Mouse (Mus musculus): ENCODE data around the gene Clcnka. TPM values are rescaled to one million over a fixed set of nuclear protein-coding genes. Genes with fewer than 3 reads are reported as not detected.
A peak's percentile ranks its signal among the peaks of the same experiment; 100 is the strongest.

The Clcnka gene
- total RNA-seq, 2 experiments from 2014 or later, result not detected

DNA sequence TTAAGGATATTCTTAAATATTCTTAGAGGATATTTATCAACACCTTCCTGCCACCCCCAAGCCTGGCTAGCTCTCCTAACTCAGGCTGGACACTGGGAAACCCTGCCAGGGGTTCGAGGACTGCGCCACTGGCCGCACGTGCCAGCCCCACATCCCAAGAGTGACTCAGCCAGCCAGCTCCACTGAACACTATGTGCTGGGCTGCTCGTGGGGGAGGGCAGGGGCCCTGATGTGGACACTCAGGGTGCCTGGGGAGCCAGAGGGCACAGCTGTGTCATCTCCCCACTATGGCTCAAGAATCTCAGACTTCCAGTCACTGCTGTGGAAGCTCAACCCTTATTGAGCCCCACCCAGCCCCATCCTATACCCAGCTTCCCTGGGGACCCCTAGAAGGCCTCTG, 24.8 kb upstream of the Clcnka start:
- no peak for DNase-seq (ENCODE audit: low spot score)
- intact Hi-C loops (cut with DNase I), result no loop called here

DNA sequence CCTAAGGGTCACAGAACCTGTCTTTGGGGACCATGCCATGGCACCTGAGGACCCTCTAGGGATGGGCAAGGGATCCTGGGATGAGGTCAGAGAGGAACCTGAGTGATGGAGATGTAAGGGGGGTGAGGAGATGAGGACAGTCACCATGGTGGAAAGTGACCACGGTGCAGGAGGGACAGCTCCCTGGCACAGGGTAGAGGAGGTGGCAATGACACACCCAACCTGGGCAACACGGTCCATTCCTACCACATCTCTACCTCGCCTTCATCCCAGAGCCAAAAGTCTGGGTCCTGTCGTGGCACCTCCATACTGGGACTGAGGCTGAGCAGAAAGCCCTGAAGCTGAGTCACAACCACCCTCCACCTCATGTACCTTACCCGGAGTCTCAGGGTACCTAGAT, 24.3 kb upstream of the Clcnka start:
- intact Hi-C loops (cut with DNase I), result no loop called here
- DNase-seq (ENCODE audit: low spot score), result no peak

DNA sequence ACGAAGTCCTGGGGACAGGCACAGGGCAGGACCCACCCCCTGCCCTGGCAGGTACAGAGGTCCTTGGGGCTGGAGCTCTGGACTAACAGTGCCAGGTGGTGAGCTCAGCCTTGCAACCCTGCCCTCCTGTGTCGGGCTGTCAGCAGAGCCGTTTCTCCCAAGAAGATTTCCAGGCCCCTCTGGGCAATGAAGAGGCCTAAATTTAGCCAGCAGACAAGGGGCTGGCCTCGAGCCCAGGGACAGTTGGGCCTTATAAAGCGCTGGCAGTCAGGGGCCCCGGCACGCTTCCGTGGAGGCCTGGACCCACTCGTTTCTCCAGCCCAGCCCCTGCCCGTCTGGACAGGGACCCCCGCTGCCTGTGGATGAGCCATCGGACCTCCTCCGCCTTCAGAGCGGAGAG, 22.9 kb upstream of the Clcnka start:
- intact Hi-C loops (cut with DNase I), result no loop called here
- peak; percentile 76 for DNase-seq (ENCODE audit: low spot score)

DNA sequence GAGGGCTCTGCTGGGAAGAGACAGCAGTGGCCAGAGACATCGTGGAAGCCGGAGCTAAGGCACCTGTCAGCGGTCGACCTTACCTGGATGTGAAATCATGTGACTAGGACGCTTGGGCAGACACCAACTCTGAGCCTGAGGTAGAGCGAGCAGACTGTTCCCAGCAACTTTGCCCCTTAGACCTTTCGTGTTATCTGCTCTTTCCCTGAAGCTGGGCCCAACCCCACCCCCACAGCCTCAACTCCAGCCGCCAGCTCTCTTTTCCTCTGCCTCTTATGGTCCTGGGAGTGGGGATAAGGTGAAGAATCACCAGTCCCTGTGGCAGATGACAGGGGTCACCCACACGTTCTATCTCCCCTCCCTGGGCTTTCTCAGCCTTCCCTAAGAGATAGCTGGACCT, 22.4 kb upstream of the Clcnka start:
- intact Hi-C loops (cut with DNase I), result no loop called here
- no peak for DNase-seq (ENCODE audit: low spot score)

DNA sequence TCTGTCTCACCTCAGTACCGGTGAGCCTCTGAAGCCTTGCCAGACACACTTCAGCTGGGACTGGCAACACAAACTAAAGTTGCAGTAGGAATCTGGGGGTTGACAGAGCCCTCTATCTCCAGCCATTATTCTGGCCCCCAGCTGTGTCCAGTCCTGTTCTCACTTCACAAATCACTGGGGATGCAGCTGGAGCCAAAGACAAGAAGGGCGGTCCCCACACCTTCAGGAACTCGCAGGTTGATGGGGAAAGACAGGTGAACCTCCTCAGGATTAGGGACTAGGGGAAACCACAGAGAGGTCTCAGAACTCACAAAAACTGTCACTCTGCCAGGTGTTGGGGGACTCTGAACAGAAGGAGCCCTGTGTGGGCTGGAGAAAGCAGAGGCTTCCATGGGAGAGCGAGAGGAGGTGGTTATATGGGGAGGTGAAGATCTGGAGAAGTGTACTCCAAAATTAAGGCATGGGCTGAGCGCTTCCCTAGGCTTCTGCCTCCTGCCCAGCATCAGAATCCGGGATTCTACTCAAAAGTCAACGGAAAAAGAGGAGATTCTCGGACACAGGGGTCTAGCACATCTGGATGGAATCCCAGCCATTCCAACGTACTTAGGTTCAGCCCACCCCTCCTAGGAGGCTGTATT, 21.8 kb upstream of the Clcnka start, which contains the start of gene Hspb7:
Gene Hspb7, plus strand, starts transcription at position 588 of the 638 bp plus-strand sequence.
- no peak for DNase-seq (ENCODE audit: low spot score)

DNA sequence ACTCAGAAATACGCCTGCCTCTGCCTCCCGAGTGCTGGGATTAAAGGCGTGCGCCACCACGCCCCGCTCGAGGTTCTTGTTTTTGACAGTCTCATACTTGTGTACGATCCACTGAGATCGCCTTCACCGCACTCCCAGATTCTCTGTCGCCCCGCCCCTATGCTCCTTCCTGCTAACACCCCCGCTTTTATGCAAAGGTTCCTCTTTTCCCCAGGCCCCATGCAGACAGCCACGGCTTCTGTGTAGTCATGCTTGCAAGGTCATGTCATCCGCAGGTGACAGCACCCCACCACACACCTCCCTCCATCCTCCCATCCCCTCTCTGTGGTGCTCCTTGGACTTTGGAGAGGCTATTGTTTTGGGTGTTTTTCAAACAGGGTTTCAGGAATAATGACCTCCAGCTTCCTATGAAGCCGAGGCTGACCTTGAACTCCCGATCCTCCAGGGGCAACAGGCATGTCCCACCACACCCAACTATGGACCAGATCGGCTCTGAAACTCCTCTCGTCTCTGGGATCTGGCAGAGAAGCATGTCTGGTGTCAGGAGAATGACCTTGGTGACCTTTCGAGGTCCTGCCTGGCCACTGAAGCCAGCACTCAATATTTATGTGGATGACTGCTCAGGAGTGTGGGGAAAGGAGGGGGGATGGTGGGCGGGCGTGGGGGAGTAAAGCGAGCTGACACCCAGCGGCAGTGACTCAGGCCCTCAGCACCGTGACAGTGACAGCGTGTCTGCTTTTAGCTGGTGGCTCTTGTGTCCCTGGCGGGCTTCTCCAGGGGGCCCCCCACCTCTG, 21.1 kb upstream of the Clcnka start:
- no peak for DNase-seq (ENCODE audit: low spot score)
- intact Hi-C loops (cut with DNase I), result no loop called here

More for the DNA sequence above, 21.8 kb upstream of the Clcnka start, which contains the start of gene Hspb7:
- intact Hi-C loops (cut with DNase I), result no loop called here

DNA sequence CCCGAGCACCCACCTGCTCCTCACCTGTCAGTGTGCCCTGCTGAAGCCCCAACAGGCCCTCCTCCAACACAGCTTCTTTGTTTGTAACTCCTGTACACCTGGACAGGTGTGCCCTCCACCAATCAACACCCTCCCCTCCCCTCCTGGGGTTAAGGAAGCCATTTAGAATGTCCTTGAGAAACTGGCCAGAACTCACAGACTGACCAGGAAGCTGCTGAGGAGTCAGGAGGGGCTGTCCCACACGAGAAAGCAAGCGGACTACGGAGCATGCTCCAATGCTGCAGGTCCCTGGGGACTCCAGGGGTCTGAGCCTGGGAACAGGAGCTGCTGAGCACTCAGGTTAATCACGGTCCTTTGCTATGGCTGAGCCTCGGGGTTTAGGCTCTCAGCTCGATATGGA, 17.4 kb upstream of the Clcnka start, which contains the start of gene Clcnkb:
Gene Clcnkb, minus strand, starts transcription at position 91 of the 400 bp plus-strand sequence.
- intact Hi-C loops (cut with DNase I), result no loop called here

DNA sequence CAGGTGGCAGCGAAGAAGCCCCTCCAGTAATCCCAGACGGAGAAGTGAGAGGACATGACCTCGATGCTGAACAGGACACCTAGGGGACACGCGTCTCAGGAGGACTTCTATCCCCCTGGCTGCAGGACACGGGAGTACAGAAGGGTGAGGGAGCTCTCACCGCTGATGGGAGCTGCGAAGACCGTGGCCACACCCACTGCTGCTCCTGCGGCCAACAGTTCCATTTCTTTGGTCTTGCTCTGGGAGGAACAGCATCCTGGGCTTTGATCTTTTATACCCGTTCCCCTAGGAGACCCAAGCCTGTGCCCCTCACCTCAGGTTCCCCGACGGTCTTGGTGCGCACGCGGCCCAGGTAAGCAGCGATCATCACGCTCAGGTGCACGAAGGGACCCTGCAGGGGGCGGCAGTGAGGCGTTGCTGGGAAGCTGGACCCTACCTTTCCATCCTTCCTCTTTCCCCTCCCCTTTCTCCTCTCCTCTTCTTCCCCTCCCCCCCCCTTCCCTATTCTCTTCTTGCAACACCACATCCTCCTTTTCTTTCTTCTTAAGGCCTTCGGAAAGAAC, 13.0 kb upstream of the Clcnka start:
- no peak for DNase-seq (ENCODE audit: low spot score)
- intact Hi-C loops (cut with DNase I), result no loop called here

More for the DNA sequence above, 17.4 kb upstream of the Clcnka start, which contains the start of gene Clcnkb:
- no peak for DNase-seq (ENCODE audit: low spot score)

DNA sequence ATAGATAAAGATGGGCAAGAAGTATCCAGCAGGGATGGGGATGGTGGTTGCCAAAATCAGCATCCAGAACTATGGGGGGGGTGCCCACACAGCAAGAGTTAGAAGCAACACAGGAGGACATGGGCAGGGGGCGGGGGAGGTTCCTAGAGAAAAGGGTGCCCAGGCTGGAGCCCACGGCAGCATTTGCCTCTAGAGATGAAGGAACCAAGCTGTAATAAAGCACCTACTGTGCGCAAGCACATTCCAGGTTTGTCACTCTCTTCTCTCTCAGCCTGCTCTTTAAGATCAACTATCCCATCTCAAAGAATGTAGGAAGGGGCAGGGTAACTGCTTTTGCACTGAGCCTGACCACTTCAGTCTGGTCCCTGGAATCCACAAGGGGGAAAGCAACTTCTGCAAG, 10.1 kb upstream of the Clcnka start:
- DNase-seq (ENCODE audit: low spot score), result no peak
- intact Hi-C loops (cut with DNase I), result no loop called here

DNA sequence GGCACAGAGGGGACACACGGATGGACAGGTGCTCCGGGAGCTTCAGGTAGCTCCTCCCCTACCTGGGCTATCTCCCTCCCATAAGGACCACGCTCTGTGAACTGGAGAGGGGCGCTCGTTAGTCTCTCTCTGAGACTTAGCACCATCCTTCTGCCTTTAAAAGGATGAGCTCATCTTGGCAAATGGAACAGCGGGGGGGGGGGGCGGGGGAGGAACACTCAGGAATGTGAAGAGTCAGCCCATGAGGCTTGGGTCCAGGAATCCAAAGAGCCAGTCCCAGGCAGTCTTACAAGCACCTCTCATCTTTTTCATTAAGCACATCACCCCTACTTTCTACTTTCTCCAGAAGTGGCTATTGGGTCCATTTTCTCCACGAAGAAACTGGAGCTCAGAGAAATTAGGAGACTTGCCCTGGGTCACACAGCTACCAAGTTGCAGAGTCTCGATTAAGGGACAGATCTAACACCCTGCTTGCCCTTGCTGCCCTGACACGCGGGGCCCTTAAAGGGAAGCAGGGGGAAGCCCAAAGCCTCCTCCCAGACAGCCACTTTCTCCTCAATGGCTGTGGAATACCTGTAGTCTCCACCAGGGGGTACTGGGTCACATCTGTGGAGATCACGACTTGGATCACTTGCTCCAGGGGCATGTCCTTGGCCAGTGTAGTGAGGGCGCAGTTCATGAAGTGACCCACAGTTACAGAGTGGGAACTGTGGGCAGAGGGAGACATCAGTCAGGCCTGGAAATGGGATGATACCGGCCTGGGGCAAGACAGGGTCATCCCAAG, 8.2 kb upstream of the Clcnka start:
- intact Hi-C loops (cut with DNase I), result loop anchor here (1.0 to 2.0 kb wide), 2 partner anchors 24 to 154 kb away; no protein-coding TSS in a partner anchor
- no peak for DNase-seq (ENCODE audit: low spot score)

DNA sequence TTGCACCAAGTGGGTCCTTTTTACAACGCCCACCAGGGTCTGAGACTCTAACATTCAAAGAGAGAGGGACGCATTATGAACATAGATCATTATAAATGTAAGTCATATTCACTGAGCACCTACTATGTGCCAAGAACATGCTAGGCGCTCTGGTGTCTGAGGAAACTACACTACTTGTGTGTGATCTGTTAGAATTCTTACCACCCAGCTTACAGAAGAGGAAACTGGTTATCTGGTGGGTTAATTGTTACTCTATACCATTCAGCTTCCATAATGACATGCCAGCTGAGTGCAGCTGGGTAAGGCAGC, 6.7 kb upstream of the Clcnka start:
- intact Hi-C loops (cut with DNase I), result no loop called here
- no peak for DNase-seq (ENCODE audit: low spot score)

DNA sequence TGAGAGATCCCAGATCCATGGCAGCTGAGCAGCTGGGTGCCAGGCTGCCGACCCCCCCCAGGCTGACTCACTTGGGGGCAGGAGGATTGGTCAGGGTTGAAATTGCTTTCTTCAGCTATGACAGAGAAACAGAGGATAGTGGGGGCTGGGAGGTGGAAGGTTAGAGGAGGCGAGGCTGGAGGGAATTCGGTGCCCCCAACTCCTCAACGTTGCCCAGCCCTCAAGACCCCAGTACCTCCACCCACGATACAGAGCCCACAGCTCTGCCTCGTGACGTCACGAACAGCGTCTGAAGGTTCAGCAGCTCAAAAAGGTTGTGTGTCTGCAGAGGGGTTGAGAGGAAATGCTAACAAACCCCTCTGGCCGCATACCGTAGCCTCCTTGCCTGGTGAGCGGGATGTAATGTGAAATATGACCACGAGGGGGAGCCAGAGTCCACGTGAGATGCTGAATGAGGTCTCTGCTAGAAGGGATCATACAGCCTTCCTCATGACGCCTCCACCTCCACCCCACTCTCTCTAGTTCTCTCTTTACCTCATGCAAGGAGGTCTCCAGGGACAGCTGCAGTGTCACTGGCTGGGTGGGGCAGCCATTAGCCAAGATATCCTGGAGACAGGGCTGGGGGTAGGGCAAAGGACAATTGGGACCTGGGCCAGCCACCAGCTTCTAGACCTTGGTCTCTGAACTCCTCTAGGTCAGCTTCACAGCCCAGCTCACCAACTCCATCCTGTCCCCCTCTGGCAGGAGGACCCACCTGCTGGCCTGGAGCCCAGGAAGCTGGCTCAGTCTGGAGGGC, 6.2 kb upstream of the Clcnka start:
- DNase-seq (ENCODE audit: low spot score), result peak; percentile 64
- intact Hi-C loops (cut with DNase I), result loop anchor here (1.0 kb wide), 1 partner anchor 171 kb away; no protein-coding TSS in a partner anchor

DNA sequence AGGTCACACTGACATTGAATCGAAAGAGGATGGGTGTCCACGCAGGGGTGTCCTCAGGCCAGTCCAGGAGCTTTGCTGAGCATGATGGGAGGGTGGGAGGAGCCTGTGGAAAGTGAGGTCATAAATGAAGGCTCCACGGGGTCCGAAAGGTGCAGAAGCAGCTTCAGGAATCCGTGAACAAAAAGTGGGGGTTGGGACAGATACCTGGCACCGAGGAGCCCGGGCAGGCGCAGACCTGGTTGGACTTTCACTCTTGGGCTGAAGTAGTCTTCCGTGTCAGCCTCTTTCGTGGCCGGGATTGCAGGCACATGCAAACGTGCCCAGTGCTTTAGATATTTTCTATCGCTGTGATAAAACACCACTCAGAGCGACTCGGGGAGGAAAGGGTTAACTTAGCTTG, 1.6 kb upstream of the Clcnka start:
- intact Hi-C loops (cut with DNase I), result no loop called here

DNA sequence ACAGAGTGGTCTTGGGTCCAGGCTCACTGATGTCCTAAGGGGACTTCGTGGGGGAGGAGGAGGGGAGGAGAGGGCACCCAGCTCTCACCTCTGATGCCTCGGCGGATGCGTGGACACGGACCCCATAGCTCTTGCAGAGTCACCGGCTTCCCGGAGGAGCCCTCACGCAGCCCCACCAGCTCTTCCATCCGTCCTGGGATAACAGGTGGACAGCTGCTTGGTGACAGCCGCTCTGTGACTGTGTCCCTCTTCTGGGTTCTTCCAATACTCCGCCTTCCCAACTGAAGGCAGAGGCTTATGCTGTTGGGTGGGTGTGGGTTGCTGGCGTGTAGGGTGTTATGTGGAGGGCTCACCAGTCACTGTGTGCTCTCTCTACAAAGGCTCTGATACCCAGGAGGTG, 663 bp downstream of the Clcnka start:
- intact Hi-C loops (cut with DNase I), result no loop called here
- no peak for DNase-seq (ENCODE audit: low spot score)

More for the DNA sequence above, 1.6 kb upstream of the Clcnka start:
- no peak for DNase-seq (ENCODE audit: low spot score)

DNA sequence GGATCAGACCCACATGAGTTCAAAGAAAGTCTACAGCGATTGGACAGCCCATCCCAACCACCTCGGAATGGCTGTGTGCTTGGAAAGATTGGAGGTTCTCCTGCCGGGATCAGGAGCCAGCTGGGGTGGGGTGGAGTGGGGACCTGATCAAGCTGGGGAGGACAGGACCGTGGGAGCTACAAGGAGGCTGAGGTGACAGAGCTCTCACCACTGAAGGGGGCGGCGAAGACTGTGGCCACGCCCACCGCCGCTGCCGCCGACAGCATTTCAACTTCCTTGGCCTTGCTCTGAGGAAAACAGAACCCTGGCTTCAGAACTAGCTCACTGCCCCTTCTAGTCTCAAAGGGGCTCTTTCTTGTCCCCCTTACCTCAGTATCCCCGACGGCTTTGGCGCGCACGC, 3.8 kb downstream of the Clcnka start:
- no peak for DNase-seq (ENCODE audit: low spot score)
- intact Hi-C loops (cut with DNase I), result no loop called here

DNA sequence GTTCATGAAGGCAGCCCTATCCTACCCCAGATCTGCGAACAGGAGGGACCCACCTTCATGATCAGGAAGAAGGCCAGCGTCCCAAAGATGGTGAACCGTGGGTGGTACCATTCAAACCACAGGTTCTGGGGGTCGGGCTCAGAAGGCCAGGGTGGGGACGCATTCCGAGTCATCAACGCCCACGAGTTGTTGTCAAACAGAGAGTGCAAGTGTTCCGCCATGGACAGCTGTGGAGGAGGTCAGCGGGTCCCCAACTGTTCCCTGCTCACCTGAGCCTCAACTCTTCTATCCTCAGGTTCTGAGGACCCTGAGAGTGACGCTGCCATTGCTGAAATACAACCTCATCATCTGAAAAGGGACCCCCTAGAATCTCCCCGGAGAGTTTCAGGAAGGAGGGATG, 7.2 kb downstream of the Clcnka start:
- intact Hi-C loops (cut with DNase I), result no loop called here

DNA sequence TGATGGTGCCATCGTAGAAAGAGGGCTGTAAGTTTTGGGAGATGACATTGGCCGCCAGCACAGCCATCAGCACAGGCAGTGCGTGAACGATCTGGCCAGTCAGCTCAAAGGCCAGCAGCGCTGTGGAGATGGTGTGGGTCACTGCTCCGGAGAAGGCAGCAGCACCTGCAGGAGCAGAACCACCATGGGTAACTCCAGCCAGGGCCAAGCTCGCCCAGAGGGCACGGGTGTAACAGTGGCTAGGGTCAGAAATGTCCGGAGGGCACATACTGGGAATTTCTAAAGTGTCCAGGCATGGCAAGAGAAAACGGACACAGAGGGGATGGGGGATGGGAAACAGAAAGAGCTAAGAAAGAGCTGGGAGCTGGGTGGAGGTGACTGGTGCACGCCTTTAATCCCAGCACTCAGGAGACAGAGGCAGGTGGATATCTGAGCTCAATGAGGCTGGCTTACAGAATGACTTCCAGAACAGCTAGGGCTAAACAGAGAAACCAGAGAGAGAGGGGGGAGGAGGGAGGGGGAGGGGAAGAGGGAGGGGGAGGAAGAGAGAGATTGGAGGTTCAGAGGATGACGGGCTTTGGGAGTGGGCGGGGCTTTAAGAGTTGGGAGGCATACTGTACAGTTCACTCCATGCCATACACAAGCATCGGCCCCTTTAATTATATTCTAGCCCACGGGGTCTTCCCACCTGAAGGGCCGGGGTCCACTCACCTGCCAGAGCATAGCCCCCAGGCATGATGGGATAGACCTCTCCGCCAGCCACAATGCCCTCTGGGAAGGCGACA, 9.0 kb downstream of the Clcnka start:
- DNase-seq (ENCODE audit: low spot score), result no peak
- intact Hi-C loops (cut with DNase I), result loop anchor here (10.0 kb wide), 1 partner anchor 455 kb away; the partner anchor contains the start of gene Ctrc

More for the DNA sequence above, 7.2 kb downstream of the Clcnka start:
- DNase-seq (ENCODE audit: low spot score), result no peak

DNA sequence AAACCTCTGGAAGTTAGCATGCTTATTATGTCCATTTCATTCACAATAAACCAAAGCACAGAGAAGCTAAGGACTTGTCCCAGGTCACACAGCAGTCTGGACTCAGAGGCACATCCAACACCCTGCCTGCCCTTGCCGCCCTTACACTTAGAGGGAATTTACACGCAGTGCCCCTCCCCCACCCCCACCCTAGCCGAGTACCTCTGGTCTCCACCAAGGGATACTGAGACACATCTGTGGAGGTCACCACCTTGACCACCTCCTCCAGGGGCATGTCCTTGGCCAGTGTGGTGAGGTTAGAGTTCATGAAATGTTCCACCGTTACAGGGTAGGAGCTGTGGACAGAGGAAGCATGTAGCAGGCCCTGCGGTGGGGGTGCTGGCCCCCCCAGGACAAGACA, 10.6 kb downstream of the Clcnka start:
- no peak for DNase-seq (ENCODE audit: low spot score)
- intact Hi-C loops (cut with DNase I), result loop anchor here (10.0 kb wide), 1 partner anchor 457 kb away; the partner anchor contains the start of gene Ctrc

All from heart, postnatal 25 days (tissue).